Mouse (Mus musculus) embryonic facial prominence, embryonic 13.5 days (tissue): ENCODE results near the gene Bpifa1. TPM values are rescaled to one million over a fixed set of nuclear protein-coding genes. Genes with fewer than 3 reads are reported as not detected.
"Not testable (repeated sequence)": the region's sequence is repeated elsewhere in the genome, so short reads cannot be mapped to it uniquely, and the experiment has no call there.

ENCODE experiments used
- ATAC-seq: fragments of 200-750 bp; cut with Nextera tagmentation; 2 replicates; pipeline ENCODE4 v1.8.0; 2017; ENCODE audit warnings: low read depth; ENCODE audit not compliant: insufficient number of reproducible peaks, insufficient read depth, low FRiP score, low TSS enrichment
- H3K27ac ChIP-seq: fragments of 300-500 bp; sonication (generic); 2 replicates; pipeline ENCODE4 v1.5.1; 2015; ENCODE audit warnings: moderate library complexity, mild to moderate bottlenecking, inconsistent platforms
- H3K27me3 ChIP-seq: fragments of 300-500 bp; sonication (generic); 2 replicates; pipeline ENCODE4 v1.6.1; 2015; ENCODE audit warnings: mild to moderate bottlenecking, inconsistent platforms
- H3K36me3 ChIP-seq: fragments of 300-500 bp; sonication (generic); 2 replicates; pipeline ENCODE4 v1.6.1; 2015; ENCODE audit warnings: mild to moderate bottlenecking, inconsistent platforms
- H3K4me1 ChIP-seq: fragments of 300-500 bp; sonication (generic); 2 replicates; pipeline ENCODE4 v1.6.1; 2015; ENCODE audit warnings: inconsistent platforms
- H3K4me2 ChIP-seq: fragments of 300-500 bp; sonication (generic); 2 replicates; pipeline ENCODE4 v1.6.1; 2015; ENCODE audit warnings: moderate library complexity, mild to moderate bottlenecking, inconsistent platforms
- H3K4me3 ChIP-seq: fragments of 300-500 bp; sonication (generic); 2 replicates; pipeline ENCODE4 v1.5.1; 2015; ENCODE audit warnings: mild to moderate bottlenecking, inconsistent platforms
- H3K9ac ChIP-seq: fragments of 300-500 bp; sonication (generic); 2 replicates; pipeline ENCODE4 v1.6.1; 2015; ENCODE audit warnings: mild to moderate bottlenecking, inconsistent platforms
- H3K9me3 ChIP-seq: fragments of 300-500 bp; sonication (generic); 2 replicates; pipeline ENCODE4 v1.6.1; 2016; ENCODE audit warnings: inconsistent platforms
- WGBS: fragments of 180-500 bp; shearing (Covaris S2); methylation state at CpG from one replicate; pipeline ENCODE4 v1.1.7; 2015; ENCODE audit warnings: mixed read lengths; 5-methylcytosine and 5-hydroxymethylcytosine counted together
- polyA plus RNA-seq: library from polyadenylated mRNA; unstranded; fragments of >200 nt; fragmentation: Nextera tagmentation; extraction: Ambion mirVana; gene quantifications from 2 replicates; pipeline ENCODE4 v1.2.1, GENCODE M21; 2015

Gene Bpifa1
- polyA plus RNA-seq = 3.1 and 4.7 TPM in 2 replicates

GRCm38 (mm10) chr2:154142580-154142979 is at the start of gene Bpifa1:
Gene Bpifa1 (plus strand): TSS chr2:154142880.
- H3K36me3 ChIP-seq = no peaks in the 10 kb centered on the region
- 74% methylated on average over 4 of the region's 4 CpGs for WGBS
- no peak within 1 kb of the TSS for H3K4me2 ChIP-seq
- H3K27me3 ChIP-seq = no peaks in the 10 kb centered on the region
- H3K4me3 ChIP-seq = no peak within 1 kb of the TSS
- no peaks in the 10 kb centered on the region for H3K4me1 ChIP-seq
- H3K9ac ChIP-seq = no peak within 1 kb of the TSS
- H3K27ac ChIP-seq = no peak within 1 kb of the TSS
- ATAC-seq = no peak
- H3K9me3 ChIP-seq = no peaks in the 10 kb centered on the region

GRCm38 (mm10) chr2:154097734-154098133 is 44.9 kb upstream of the Bpifa1 start:
- no peak for ATAC-seq
- Histone ChIP-seq H3K4me2 (no peak overlapping the region), H3K9me3 (no peaks in the 10 kb centered on the region), H3K27ac (no peak overlapping the region), H3K9ac (no peak overlapping the region), H3K27me3 (no peaks in the 10 kb centered on the region), H3K4me1 (no peaks in the 10 kb centered on the region), H3K36me3 (no peaks in the 10 kb centered on the region), H3K4me3 (no peak overlapping the region)
- WGBS = 52% methylated on average over 1 of the region's 1 CpGs

- Histone ChIP-seq H3K27me3 (no peaks in the 10 kb centered on the region), H3K4me3 (no peak overlapping the region), H3K27ac (no peak overlapping the region), H3K9ac (no peak overlapping the region), H3K4me1 (no peaks in the 10 kb centered on the region), H3K36me3 (no peaks in the 10 kb centered on the region), H3K4me2 (no peak overlapping the region), H3K9me3 (no peaks in the 10 kb centered on the region)
- no peak for ATAC-seq
- WGBS = 82% methylated on average over 3 of the region's 3 CpGs
Measured at GRCm38 (mm10) chr2:154117381-154117780, 25.3 kb upstream of the Bpifa1 start.

- Histone ChIP-seq H3K4me2 (no peak within 1 kb of the TSS), H3K4me3 (no peak within 1 kb of the TSS), H3K36me3 (no peaks in the 10 kb centered on the region), H3K27me3 (no peaks in the 10 kb centered on the region), H3K27ac (no peak within 1 kb of the TSS), H3K4me1 (no peaks in the 10 kb centered on the region), H3K9me3 (no peaks in the 10 kb centered on the region), H3K9ac (no peak within 1 kb of the TSS)
- 60% methylated on average over 2 of the region's 2 CpGs for WGBS
- ATAC-seq = no peak
Measured at GRCm38 (mm10) chr2:154130120-154130519, 12.6 kb upstream of the Bpifa1 start, which contains the start of gene Bpifa3. Gene Bpifa3 (plus strand): TSS chr2:154130336.

GRCm38 (mm10) chr2:154143735-154144134 is 1.1 kb downstream of the Bpifa1 start:
- Histone ChIP-seq H3K4me1 (no peaks in the 10 kb centered on the region), H3K36me3 (no peaks in the 10 kb centered on the region), H3K27me3 (no peaks in the 10 kb centered on the region), H3K4me3 (no peak overlapping the region), H3K4me2 (no peak overlapping the region), H3K9me3 (no peaks in the 10 kb centered on the region), H3K9ac (no peak overlapping the region), H3K27ac (no peak overlapping the region)
- WGBS = 67% methylated on average over 3 of the region's 3 CpGs
- ATAC-seq = no peak

- 78% methylated on average over 4 of the region's 4 CpGs for WGBS
- no peaks in the 10 kb centered on the region for H3K36me3 ChIP-seq
- H3K4me3 ChIP-seq = no peak overlapping the region
- H3K27me3 ChIP-seq = no peaks in the 10 kb centered on the region
- ATAC-seq = no peak
- no peak overlapping the region for H3K27ac ChIP-seq
- H3K9me3 ChIP-seq = no peaks in the 10 kb centered on the region
- H3K4me2 ChIP-seq = no peak overlapping the region
- no peaks in the 10 kb centered on the region for H3K4me1 ChIP-seq
- no peak overlapping the region for H3K9ac ChIP-seq
Measured at GRCm38 (mm10) chr2:154147496-154147895, 4.8 kb downstream of the Bpifa1 start.

GRCm38 (mm10) chr2:154158433-154158832 is 15.8 kb downstream of the Bpifa1 start:
- no peak overlapping the region for H3K27ac ChIP-seq
- H3K36me3 ChIP-seq = no peaks in the 10 kb centered on the region
- no peaks in the 10 kb centered on the region for H3K27me3 ChIP-seq
- no peak overlapping the region for H3K4me2 ChIP-seq
- H3K4me3 ChIP-seq = no peak overlapping the region
- H3K4me1 ChIP-seq = no peaks in the 10 kb centered on the region
- H3K9ac ChIP-seq = no peak overlapping the region
- H3K9me3 ChIP-seq = no peaks in the 10 kb centered on the region
- ATAC-seq = no peak
- 27% methylated on average over 3 of the region's 3 CpGs for WGBS

GRCm38 (mm10) chr2:154162307-154162706 is 19.6 kb downstream of the Bpifa1 start, which contains the start of gene Bpifa5:
Gene Bpifa5 (plus strand): TSS chr2:154162607.
- no peak within 1 kb of the TSS for H3K27ac ChIP-seq
- no peak within 1 kb of the TSS for H3K9ac ChIP-seq
- no peaks in the 10 kb centered on the region for H3K9me3 ChIP-seq
- WGBS = 79% methylated on average over 8 of the region's 8 CpGs
- ATAC-seq = no peak
- H3K36me3 ChIP-seq = no peaks in the 10 kb centered on the region
- no peak within 1 kb of the TSS for H3K4me2 ChIP-seq
- no peak within 1 kb of the TSS for H3K4me3 ChIP-seq
- H3K4me1 ChIP-seq = no peaks in the 10 kb centered on the region
- no peaks in the 10 kb centered on the region for H3K27me3 ChIP-seq

GRCm38 (mm10) chr2:154163306-154163705 is 20.6 kb downstream of the Bpifa1 start:
- H3K27me3 ChIP-seq = no peaks in the 10 kb centered on the region
- H3K4me1 ChIP-seq = no peaks in the 10 kb centered on the region
- H3K36me3 ChIP-seq = no peaks in the 10 kb centered on the region
- H3K9me3 ChIP-seq = no peaks in the 10 kb centered on the region
- no peak overlapping the region for H3K4me2 ChIP-seq
- ATAC-seq = no peak
- WGBS = 85% methylated on average over 5 of the region's 5 CpGs
- no peak overlapping the region for H3K4me3 ChIP-seq
- no peak overlapping the region for H3K27ac ChIP-seq
- H3K9ac ChIP-seq = no peak overlapping the region

GRCm38 (mm10) chr2:154169172-154169571 is 26.5 kb downstream of the Bpifa1 start:
- H3K36me3 ChIP-seq = no peaks in the 10 kb centered on the region
- H3K4me3 ChIP-seq = no peak overlapping the region
- no peak for ATAC-seq
- no peak overlapping the region for H3K4me2 ChIP-seq
- no peaks in the 10 kb centered on the region for H3K27me3 ChIP-seq
- H3K27ac ChIP-seq = no peak overlapping the region
- no peaks in the 10 kb centered on the region for H3K9me3 ChIP-seq
- no peaks in the 10 kb centered on the region for H3K4me1 ChIP-seq
- 62% methylated on average over 3 of the region's 3 CpGs for WGBS
- no peak overlapping the region for H3K9ac ChIP-seq

- no peaks in the 10 kb centered on the region for H3K9me3 ChIP-seq
- no peak for ATAC-seq
- H3K4me3 ChIP-seq = no peak overlapping the region
- no peaks in the 10 kb centered on the region for H3K4me1 ChIP-seq
- WGBS = 72% methylated on average over 6 of the region's 6 CpGs
- H3K27me3 ChIP-seq = no peaks in the 10 kb centered on the region
- no peak overlapping the region for H3K4me2 ChIP-seq
- no peaks in the 10 kb centered on the region for H3K36me3 ChIP-seq
- no peak overlapping the region for H3K27ac ChIP-seq
- no peak overlapping the region for H3K9ac ChIP-seq
Measured at GRCm38 (mm10) chr2:154171621-154172020, 28.9 kb downstream of the Bpifa1 start.

- H3K9me3 ChIP-seq = no peaks in the 10 kb centered on the region
- H3K4me3 ChIP-seq = no peak overlapping the region
- no peak overlapping the region for H3K27ac ChIP-seq
- H3K9ac ChIP-seq = no peak overlapping the region
- H3K36me3 ChIP-seq = no peaks in the 10 kb centered on the region
- H3K4me2 ChIP-seq = no peak overlapping the region
- H3K4me1 ChIP-seq = no peaks in the 10 kb centered on the region
- ATAC-seq = no peak
- no peaks in the 10 kb centered on the region for H3K27me3 ChIP-seq
- 45% methylated on average over 1 of the region's 1 CpGs for WGBS
Measured at GRCm38 (mm10) chr2:154173313-154173712, 30.6 kb downstream of the Bpifa1 start.

GRCm38 (mm10) chr2:154181900-154182299 is 39.2 kb downstream of the Bpifa1 start:
- not testable (repeated sequence) for H3K9ac ChIP-seq, H3K4me1 ChIP-seq, ATAC-seq, H3K4me2 ChIP-seq, H3K36me3 ChIP-seq, H3K9me3 ChIP-seq, H3K27me3 ChIP-seq, H3K27ac ChIP-seq, H3K4me3 ChIP-seq
- 85% methylated on average over 7 of the region's 7 CpGs for WGBS
